Mouse (Mus musculus): ENCODE results near the gene Galnt2.

DNA sequence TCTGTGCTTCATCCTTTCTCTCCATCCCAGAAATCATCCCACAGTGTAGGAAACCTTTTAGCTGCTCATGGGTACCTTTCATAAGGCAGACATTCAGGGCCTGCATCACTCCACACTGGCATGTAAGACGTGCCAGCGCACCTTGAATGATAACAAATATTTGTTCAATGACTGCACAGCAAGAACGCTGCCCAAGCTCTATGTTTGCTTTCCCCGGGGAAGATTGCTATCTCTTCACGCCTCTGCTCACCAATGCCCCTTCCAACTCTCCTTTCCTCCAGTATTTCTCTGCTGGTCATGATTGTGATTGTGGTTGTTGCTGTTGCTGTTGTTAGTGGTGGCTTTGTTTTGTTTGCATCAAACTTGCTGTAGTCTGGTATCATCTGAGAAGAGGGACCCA is 28.3 kb upstream of the Galnt2 start:
- no peak for TF ChIP-seq CTCF (IDR thresholded peaks at IDR 0.05)
- no peak for TF ChIP-seq EP300 (IDR thresholded peaks at IDR 0.05)
